Mouse (Mus musculus): ENCODE measurements around the gene Btnl1. TPM values are rescaled to one million over a fixed set of nuclear protein-coding genes. Genes with fewer than 3 reads are reported as not detected.

Btnl1 gene
- polyA plus RNA-seq, 1 experiment, result not detected

DNA sequence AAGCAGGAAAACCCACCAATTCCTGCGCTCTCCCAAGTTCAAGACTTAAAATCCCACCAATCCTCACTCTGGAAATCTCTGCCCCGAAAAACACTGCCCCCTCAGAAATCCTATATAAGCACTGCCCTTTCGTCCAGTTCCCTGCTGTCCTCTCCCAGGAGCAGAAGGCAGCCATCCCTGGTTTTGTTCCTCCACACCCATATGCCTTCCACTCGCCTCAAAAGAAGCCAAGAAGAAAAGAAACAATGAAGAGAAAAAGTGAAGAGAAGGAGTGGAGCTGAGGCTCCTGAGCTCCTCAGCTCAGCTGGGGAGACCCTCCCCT lies 22.4 kb downstream of the Btnl1 start:
- TF ChIP-seq POLR2A (IDR thresholded peaks at IDR 0.05; ENCODE audit: low read depth, low read length) (no peak), CTCF (IDR thresholded peaks at IDR 0.05; ENCODE audit: borderline replicate concordance, insufficient read depth, low read length) (no peak)
- Histone ChIP-seq H3K27ac (ENCODE audit: insufficient read depth, low read length) (no peak overlapping the region), H3K4me1 (ENCODE audit: control insufficient read depth, insufficient read depth, low read length) (no peaks in the 10 kb centered on the region), H3K4me3 (ENCODE audit: insufficient read depth, low read length) (0 out of 2 replicates have a peak overlapping the region, but pooled peaks have one; percentile 49)

DNA sequence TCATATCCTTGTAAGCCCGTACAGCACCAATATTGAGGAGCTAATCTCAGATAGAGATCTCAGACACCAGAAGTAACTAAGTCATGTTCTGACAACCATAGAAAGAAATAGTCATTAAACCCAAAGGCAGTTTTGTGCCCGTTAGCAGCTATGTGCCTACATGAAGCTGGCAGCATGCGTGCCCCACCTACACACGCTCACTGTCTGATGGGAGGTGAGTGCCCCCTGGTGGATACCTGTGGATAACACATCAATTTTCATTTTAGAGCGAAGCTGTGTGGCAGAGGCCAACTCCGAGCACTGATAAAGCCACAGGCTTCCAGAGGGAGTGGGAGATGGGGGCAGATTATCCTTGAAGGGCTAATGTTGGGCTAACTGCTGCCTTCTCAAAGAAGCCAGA lies 34.2 kb downstream of the Btnl1 start:
- Histone ChIP-seq H3K4me3 (ENCODE audit: insufficient read depth, low read length) (no peak overlapping the region), H3K4me1 (ENCODE audit: control insufficient read depth, insufficient read depth, low read length) (no peaks in the 10 kb centered on the region), H3K27ac (ENCODE audit: insufficient read depth, low read length) (no peak overlapping the region)
- TF ChIP-seq POLR2A (IDR thresholded peaks at IDR 0.05; ENCODE audit: low read depth, low read length) (no peak), CTCF (IDR thresholded peaks at IDR 0.05; ENCODE audit: borderline replicate concordance, insufficient read depth, low read length) (peak; percentile 89; the same call in 1 of the 2 replicates)

DNA sequence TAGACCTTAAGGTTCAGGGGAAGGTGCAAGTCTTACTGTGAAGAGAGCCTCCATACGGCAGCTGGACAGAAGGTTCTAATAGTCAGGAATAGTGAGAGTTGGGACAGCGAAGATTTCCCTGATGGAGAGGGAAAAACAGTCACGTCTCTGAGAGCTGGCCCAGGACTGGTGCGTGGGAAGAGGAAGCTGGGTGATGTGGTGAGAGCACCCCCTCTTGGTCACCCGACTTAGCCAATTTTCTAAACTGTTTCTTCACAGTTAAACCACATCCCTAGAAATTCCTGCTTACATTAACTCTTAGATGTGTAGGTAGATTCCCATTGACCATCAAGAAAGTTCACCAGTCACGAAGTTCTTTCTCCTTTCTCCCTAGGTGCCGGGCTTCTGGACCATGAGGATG lies 43.1 kb downstream of the Btnl1 start:
- TF ChIP-seq POLR2A (IDR thresholded peaks at IDR 0.05; ENCODE audit: low read depth, low read length), result no peak
- no peak for TF ChIP-seq CTCF (IDR thresholded peaks at IDR 0.05; ENCODE audit: borderline replicate concordance, insufficient read depth, low read length)
- Histone ChIP-seq H3K4me3 (ENCODE audit: insufficient read depth, low read length) (no peak overlapping the region), H3K4me1 (ENCODE audit: control insufficient read depth, insufficient read depth, low read length) (no peaks in the 10 kb centered on the region), H3K27ac (ENCODE audit: insufficient read depth, low read length) (no peak overlapping the region)

- Histone ChIP-seq H3K4me1 (ENCODE audit: control insufficient read depth, insufficient read depth, low read length) (no peaks in the 10 kb centered on the region), H3K4me3 (ENCODE audit: insufficient read depth, low read length) (no peak overlapping the region), H3K27ac (ENCODE audit: insufficient read depth, low read length) (no peak overlapping the region)
- TF ChIP-seq CTCF (IDR thresholded peaks at IDR 0.05; ENCODE audit: borderline replicate concordance, insufficient read depth, low read length), result no peak
- no peak for TF ChIP-seq POLR2A (IDR thresholded peaks at IDR 0.05; ENCODE audit: low read depth, low read length)
These were observed 50.7 kb downstream of the Btnl1 start for GRCm38 (mm10) chr17:34427597-34427996.

Other genes with a start within 250 kb of the Btnl1 start
- gene H2-DMb2, start 233.8 kb upstream of the Btnl1 start, polyA plus RNA-seq (2011; ENCODE audit: insufficient read length, low read depth, missing spikeins), result not detected in 2 replicates
- gene H2-DMb1, start 224.1 kb upstream of the Btnl1 start, polyA plus RNA-seq (2011; ENCODE audit: insufficient read length, low read depth, missing spikeins), result 2.2 and 2.4 TPM in 2 replicates
- gene Tap1, start 189.6 kb upstream of the Btnl1 start, polyA plus RNA-seq (2011; ENCODE audit: insufficient read length, low read depth, missing spikeins), result 17.8 TPM in 2 replicates
- 2.7 and 11.9 TPM in 2 replicates for gene Psmb9, start 189.4 kb upstream of the Btnl1 start, polyA plus RNA-seq (2011; ENCODE audit: insufficient read length, low read depth, missing spikeins)
- gene Psmb8, start 179.4 kb upstream of the Btnl1 start, polyA plus RNA-seq (2011; ENCODE audit: insufficient read length, low read depth, missing spikeins), result 16.1 and 18.8 TPM in 2 replicates
- 25.6 and 25.7 TPM in 2 replicates for gene Tap2, start 173.6 kb upstream of the Btnl1 start, polyA plus RNA-seq (2011; ENCODE audit: insufficient read length, low read depth, missing spikeins)
- not detected in 2 replicates for gene H2-Ob, start 138.2 kb upstream of the Btnl1 start, polyA plus RNA-seq (2011; ENCODE audit: insufficient read length, low read depth, missing spikeins)
- gene H2-Ab1, start 119.4 kb upstream of the Btnl1 start, polyA plus RNA-seq (2011; ENCODE audit: insufficient read length, low read depth, missing spikeins), result not detected in 2 replicates
- gene H2-Aa, start 89.3 kb upstream of the Btnl1 start, polyA plus RNA-seq (2011; ENCODE audit: insufficient read length, low read depth, missing spikeins), result not detected in 2 replicates
- not detected in 2 replicates for gene H2-Eb1, start 71.3 kb upstream of the Btnl1 start, polyA plus RNA-seq (2011; ENCODE audit: insufficient read length, low read depth, missing spikeins)
- gene H2-Eb2, start 51.5 kb upstream of the Btnl1 start, polyA plus RNA-seq (2011; ENCODE audit: insufficient read length, low read depth, missing spikeins), result not detected in 2 replicates
- gene Btnl2, start 22.3 kb upstream of the Btnl1 start, polyA plus RNA-seq (2011; ENCODE audit: insufficient read length, low read depth, missing spikeins), result not detected in 2 replicates
- gene BC051142, start 21.7 kb downstream of the Btnl1 start, polyA plus RNA-seq (2011; ENCODE audit: insufficient read length, low read depth, missing spikeins), result not detected in 2 replicates
- not detected in 2 replicates for gene Btnl4, start 100.2 kb downstream of the Btnl1 start, polyA plus RNA-seq (2011; ENCODE audit: insufficient read length, low read depth, missing spikeins)
- gene Btnl6, start 140.2 kb downstream of the Btnl1 start, polyA plus RNA-seq (2011; ENCODE audit: insufficient read length, low read depth, missing spikeins), result not detected in 2 replicates
- gene Notch4, start 187.1 kb downstream of the Btnl1 start, polyA plus RNA-seq (2011; ENCODE audit: insufficient read length, low read depth, missing spikeins), result 0.28 and 0.56 TPM in 2 replicates
- gene Gpsm3, start 212.7 kb downstream of the Btnl1 start, polyA plus RNA-seq (2011; ENCODE audit: insufficient read length, low read depth, missing spikeins), result 0.99 and 1.0 TPM in 2 replicates
- gene Pbx2, start 214.1 kb downstream of the Btnl1 start, polyA plus RNA-seq (2011; ENCODE audit: insufficient read length, low read depth, missing spikeins), result 38.2 and 43.9 TPM in 2 replicates
- 0.70 and 0.83 TPM in 2 replicates for gene Ager, start 220.7 kb downstream of the Btnl1 start, polyA plus RNA-seq (2011; ENCODE audit: insufficient read length, low read depth, missing spikeins)
- 34.1 and 41.0 TPM in 2 replicates for gene Rnf5, start 226.6 kb downstream of the Btnl1 start, polyA plus RNA-seq (2011; ENCODE audit: insufficient read length, low read depth, missing spikeins)
- gene Agpat1, start 227.1 kb downstream of the Btnl1 start, polyA plus RNA-seq (2011; ENCODE audit: insufficient read length, low read depth, missing spikeins), result 97.5 and 109 TPM in 2 replicates
- gene Egfl8, start 238.8 kb downstream of the Btnl1 start, polyA plus RNA-seq (2011; ENCODE audit: insufficient read length, low read depth, missing spikeins), result 0.48 and 0.51 TPM in 2 replicates

All from embryonic fibroblast, embryonic 13.5 days (primary cell).